ENCODE assay signal across 12 mouse cellular contexts in the genomic region with DNA sequence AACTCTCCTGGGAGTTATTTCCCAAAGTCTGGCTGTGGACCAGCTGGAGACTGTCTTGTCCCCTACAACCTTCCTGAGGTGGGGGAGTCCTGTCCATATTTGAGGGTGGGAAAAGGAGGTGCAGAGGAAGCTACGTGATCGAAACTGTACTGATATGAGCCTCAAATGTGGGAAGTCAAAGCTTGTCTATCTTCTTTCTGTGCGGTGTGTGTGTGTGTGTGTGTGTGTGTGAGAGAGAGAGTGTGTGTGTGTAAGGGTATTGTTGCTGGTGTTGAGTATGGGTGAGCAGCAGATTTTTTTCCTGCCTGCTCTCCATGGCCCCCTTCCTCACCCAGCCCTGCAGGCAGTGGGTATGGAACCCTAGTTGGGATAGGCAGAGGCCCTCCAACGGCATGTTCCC. TPM values are rescaled to one million over a fixed set of nuclear protein-coding genes. Genes with fewer than 3 reads are reported as not detected.
DNase-seq lines count a peak whose midpoint lies in the region; ATAC-seq and TF ChIP-seq lines count a peak whose summit lies in the region.
"Had no signal": no experiment of that assay in that cellular context is flagged by ENCODE, and none has a peak within 500 bp of the region (broad histone marks: within the 10 kb centered on the region; RNA-seq: fewer than 3 reads in every experiment).

No protein-coding gene starts in this region.

- no peaks in the 10 kb centered on the region for H3K27me3 ChIP-seq in intestine, embryonic 16.5 days (replicated peaks; ENCODE audit: control insufficient read depth, insufficient read depth, low read length)
- H3K27me3 ChIP-seq in intestine, postnatal 0 days (replicated peaks; ENCODE audit: control insufficient read depth, insufficient read depth, low read length): no peaks in the 10 kb centered on the region
- H3K27me3 ChIP-seq in liver, postnatal 0 days (ENCODE audit: insufficient read depth, low read length): no peaks in the 10 kb centered on the region
- no peaks in the 10 kb centered on the region for H3K27me3 ChIP-seq in stomach, embryonic 15.5 days (replicated peaks)
- H3K27me3 ChIP-seq in midbrain, embryonic 10.5 days (ENCODE audit: low read depth, poor library complexity, severe bottlenecking): no peaks in the 10 kb centered on the region
- H3K27me3 ChIP-seq: midbrain, embryonic 13.5 days had no signal

- H3K4me3 ChIP-seq in intestine, embryonic 16.5 days (ENCODE audit: low read length): no peak overlapping the region
- no peak overlapping the region for H3K4me3 ChIP-seq in intestine, postnatal 0 days (ENCODE audit: low read depth, low read length)
- 0 out of 2 replicates have a peak overlapping the region, but pooled peaks have one; percentile 6 for H3K4me3 ChIP-seq in liver, postnatal 0 days (ENCODE audit: low read depth, low read length)
- H3K4me3 ChIP-seq in stomach, embryonic 15.5 days (replicated peaks): no peak overlapping the region
- no peak overlapping the region for H3K4me3 ChIP-seq in midbrain, embryonic 10.5 days
- H3K4me3 ChIP-seq: left cerebral cortex, adult 2 months; midbrain, embryonic 13.5 days had no signal

- no peak overlapping the region for H3K9ac ChIP-seq in intestine, embryonic 16.5 days (ENCODE audit: low read depth, low read length)
- H3K9ac ChIP-seq in intestine, postnatal 0 days (ENCODE audit: low read depth, low read length): no peak overlapping the region
- H3K9ac ChIP-seq in liver, postnatal 0 days (replicated peaks): no peak overlapping the region
- no peak overlapping the region for H3K9ac ChIP-seq in stomach, embryonic 15.5 days
- H3K9ac ChIP-seq: midbrain, embryonic 13.5 days had no signal

- TF ChIP-seq EP300 in liver, postnatal 0 days (IDR thresholded peaks at IDR 0.05; ENCODE audit: low read depth): no peak

- H3K4me2 ChIP-seq in intestine, embryonic 16.5 days (ENCODE audit: low read depth, low read length): no peak overlapping the region
- H3K4me2 ChIP-seq in intestine, postnatal 0 days (replicated peaks; ENCODE audit: low read depth): no peak overlapping the region
- peak overlapping the region; percentile 55 for H3K4me2 ChIP-seq in liver, postnatal 0 days (ENCODE audit: low read depth, low read length)
- H3K4me2 ChIP-seq in stomach, embryonic 15.5 days: no peak overlapping the region
- H3K4me2 ChIP-seq: midbrain, embryonic 13.5 days had no signal

- H3K9me3 ChIP-seq in intestine, embryonic 16.5 days (ENCODE audit: control insufficient read depth, low read length): no peaks in the 10 kb centered on the region
- H3K9me3 ChIP-seq in intestine, postnatal 0 days (ENCODE audit: control insufficient read depth): no peaks in the 10 kb centered on the region
- H3K9me3 ChIP-seq in liver, postnatal 0 days (ENCODE audit: low read length): no peaks in the 10 kb centered on the region
- no peaks in the 10 kb centered on the region for H3K9me3 ChIP-seq in stomach, embryonic 15.5 days
- no peaks in the 10 kb centered on the region for H3K9me3 ChIP-seq in midbrain, embryonic 10.5 days (replicated peaks)
- H3K9me3 ChIP-seq: midbrain, embryonic 13.5 days had no signal

- no peak for DNase-seq in liver, postnatal 0 days
- no peak for DNase-seq in urinary bladder, postnatal 25 days (ENCODE audit: low spot score)
- DNase-seq in midbrain, embryonic 10.5 days (ENCODE audit: low spot score): no peak
- no peak for DNase-seq in c-Kit-positive CD71-positive TER-119-positive erythroid progenitor cells, embryonic 14.5 days (ENCODE audit: low spot score)
- DNase-seq: kidney, adult 18-20 months had no signal

- peak overlapping the region; percentile 11; the same call in 1 of the 2 replicates for H3K27ac ChIP-seq in intestine, embryonic 16.5 days (ENCODE audit: low read length)
- H3K27ac ChIP-seq in intestine, postnatal 0 days (ENCODE audit: low read depth, low read length): no peak overlapping the region
- peak overlapping the region; percentile 51 for H3K27ac ChIP-seq in liver, postnatal 0 days (ENCODE audit: low read depth)
- H3K27ac ChIP-seq in stomach, embryonic 15.5 days: peak overlapping the region; percentile 5; the same call in 1 of the 2 replicates
- no peak overlapping the region for H3K27ac ChIP-seq in midbrain, embryonic 10.5 days (replicated peaks)
- H3K27ac ChIP-seq: left cerebral cortex, adult 2 months; midbrain, embryonic 13.5 days had no signal

- no peak for ATAC-seq in intestine, embryonic 16.5 days
- no peak for ATAC-seq in intestine, postnatal 0 days
- peak; percentile 20 for ATAC-seq in common myeloid progenitor, adult 5-6 weeks (replicated peaks; ENCODE audit: low read depth, poor library complexity, severe bottlenecking)
- peak; percentile 19; the same call in 1 of the 2 replicates for ATAC-seq in liver, postnatal 0 days
- ATAC-seq in stomach, embryonic 15.5 days (ENCODE audit: insufficient read depth, low FRiP score, low read depth): no peak
- ATAC-seq: hindbrain, embryonic 16.5 days; midbrain, embryonic 13.5 days had no signal

- WGBS in intestine, embryonic 16.5 days: 79% methylated on average over 4 of the region's 4 CpGs
- WGBS in intestine, postnatal 0 days: 82% methylated on average over 4 of the region's 4 CpGs
- WGBS in liver, postnatal 0 days (ENCODE audit: insufficient replicate concordance): 25% methylated on average over 4 of the region's 4 CpGs
- WGBS in stomach, embryonic 15.5 days: 82% methylated on average over 4 of the region's 4 CpGs
- 89% methylated on average over 4 of the region's 4 CpGs for WGBS in midbrain, embryonic 10.5 days

- no peak for TF ChIP-seq CTCF in intestine, postnatal 0 days (IDR thresholded peaks at IDR 0.05; ENCODE audit: low read depth)
- no peak for TF ChIP-seq CTCF in liver, postnatal 0 days (IDR thresholded peaks at IDR 0.05; ENCODE audit: low read depth)

- H3K4me1 ChIP-seq in intestine, embryonic 16.5 days (ENCODE audit: control insufficient read depth, insufficient read depth, low read length): peaks cover 11% of the 10 kb centered on the region
- H3K4me1 ChIP-seq in intestine, postnatal 0 days (replicated peaks; ENCODE audit: control insufficient read depth, insufficient read depth, low read length): peaks cover 3% of the 10 kb centered on the region; the same call in 1 of the 2 replicates
- H3K4me1 ChIP-seq in liver, postnatal 0 days (ENCODE audit: insufficient read depth): peaks cover 24% of the 10 kb centered on the region
- peaks cover 2% of the 10 kb centered on the region; the same call in 1 of the 2 replicates for H3K4me1 ChIP-seq in stomach, embryonic 15.5 days
- peaks cover 4% of the 10 kb centered on the region for H3K4me1 ChIP-seq in midbrain, embryonic 10.5 days
- H3K4me1 ChIP-seq: midbrain, embryonic 13.5 days had no signal

- H3K36me3 ChIP-seq in intestine, embryonic 16.5 days (ENCODE audit: control insufficient read depth, insufficient read depth, low read length): no peaks in the 10 kb centered on the region
- H3K36me3 ChIP-seq in intestine, postnatal 0 days (ENCODE audit: control insufficient read depth, insufficient read depth): peaks cover 10% of the 10 kb centered on the region; the same call in 1 of the 2 replicates
- no peaks in the 10 kb centered on the region for H3K36me3 ChIP-seq in liver, postnatal 0 days (replicated peaks; ENCODE audit: insufficient read depth, low read length)
- no peaks in the 10 kb centered on the region for H3K36me3 ChIP-seq in stomach, embryonic 15.5 days
- H3K36me3 ChIP-seq in midbrain, embryonic 10.5 days: no peaks in the 10 kb centered on the region
- H3K36me3 ChIP-seq: midbrain, embryonic 13.5 days had no signal

RNA-seq across cellular contexts. Expression of a gene that starts 28.3 kb away (rescaled TPM):
- polyA plus RNA-seq in intestine, embryonic 16.5 days (2015; fragmentation: Nextera tagmentation; extraction: Ambion mirVana): 14.8 and 15.2 TPM in 2 replicates
- 14.1 and 15.7 TPM in 2 replicates for polyA plus RNA-seq in intestine, postnatal 0 days (2015; fragmentation: Nextera tagmentation; extraction: Ambion mirVana)
- total RNA-seq in common myeloid progenitor, adult 5-6 weeks (2017): 24.2 and 28.0 TPM in 2 replicates
- polyA plus RNA-seq in liver, postnatal 0 days (2015; fragmentation: Nextera tagmentation; extraction: Ambion mirVana): 14.1 and 16.2 TPM in 2 replicates
- 5.2 and 5.3 TPM in 2 replicates for polyA plus RNA-seq in stomach, embryonic 15.5 days (2015; fragmentation: Nextera tagmentation; extraction: Ambion mirVana)
- polyA plus RNA-seq in midbrain, embryonic 10.5 days (2016; fragmentation: Nextera tagmentation; extraction: Ambion mirVana): 0.62 and 0.63 TPM in 2 replicates

RNA-seq across cellular contexts. Expression of a gene that starts 37.8 kb away (rescaled TPM):
- polyA plus RNA-seq in intestine, embryonic 16.5 days (2015; fragmentation: Nextera tagmentation; extraction: Ambion mirVana): 99.8 and 112 TPM in 2 replicates
- polyA plus RNA-seq in intestine, postnatal 0 days (2015; fragmentation: Nextera tagmentation; extraction: Ambion mirVana): 53.0 and 59.7 TPM in 2 replicates
- total RNA-seq in common myeloid progenitor, adult 5-6 weeks (2017): 47.3 and 61.3 TPM in 2 replicates
- 1.7 and 2.2 TPM in 2 replicates for polyA plus RNA-seq in liver, postnatal 0 days (2015; fragmentation: Nextera tagmentation; extraction: Ambion mirVana)
- 20.4 and 29.1 TPM in 2 replicates for polyA plus RNA-seq in stomach, embryonic 15.5 days (2015; fragmentation: Nextera tagmentation; extraction: Ambion mirVana)
- 2.8 TPM in 2 replicates for polyA plus RNA-seq in midbrain, embryonic 10.5 days (2016; fragmentation: Nextera tagmentation; extraction: Ambion mirVana)

Comparison
In these comparisons a context has a peak if more than half of its experiments do, and no peak if none do; other contexts are left out.
1. H3K27ac ChIP-seq: peak in intestine, embryonic 16.5 days (single experiment), liver, postnatal 0 days (single experiment) and stomach, embryonic 15.5 days (single experiment); none in intestine, postnatal 0 days (single experiment) and midbrain, embryonic 10.5 days (single experiment).
2. ATAC-seq: peak in common myeloid progenitor, adult 5-6 weeks (single experiment) and liver, postnatal 0 days (single experiment); none in intestine, embryonic 16.5 days (single experiment), intestine, postnatal 0 days (single experiment) and stomach, embryonic 15.5 days (single experiment).